Mouse (Mus musculus) forebrain, embryonic 15.5 days (tissue): ENCODE data around the gene Fam69b. TPM values are rescaled to one million over a fixed set of nuclear protein-coding genes. Genes with fewer than 3 reads are reported as not detected.

Source experiments
- ATAC-seq: fragments of 200-750 bp; cut with Nextera tagmentation; replicated peaks from 2 replicates; pipeline ENCODE4 v1.8.0; 2017; ENCODE audit warnings: mild to moderate bottlenecking, moderate TSS enrichment, moderate library complexity
- H3K27ac ChIP-seq: fragments of 300-500 bp; sonication (generic); replicated peaks from 2 replicates; pipeline ENCODE4 v1.5.1; 2015; ENCODE audit warnings: mild to moderate bottlenecking, inconsistent platforms
- H3K27me3 ChIP-seq: fragments of 300-500 bp; sonication (generic); 2 replicates; pipeline ENCODE4 v1.6.1; 2015; ENCODE audit warnings: inconsistent platforms
- H3K36me3 ChIP-seq: fragments of 300-500 bp; sonication (generic); 2 replicates; pipeline ENCODE4 v1.6.1; 2015; ENCODE audit warnings: mild to moderate bottlenecking, inconsistent platforms
- H3K4me1 ChIP-seq: fragments of 300-500 bp; sonication (generic); 2 replicates; pipeline ENCODE4 v1.6.1; 2015; ENCODE audit warnings: inconsistent platforms
- H3K4me2 ChIP-seq: fragments of 300-500 bp; sonication (generic); replicated peaks from 2 replicates; pipeline ENCODE4 v1.6.1; 2015; ENCODE audit warnings: mild to moderate bottlenecking, inconsistent platforms
- H3K4me3 ChIP-seq: fragments of 300-500 bp; sonication (generic); 2 replicates; pipeline ENCODE4 v1.5.1; 2015; ENCODE audit warnings: mild to moderate bottlenecking, inconsistent platforms
- H3K9ac ChIP-seq: fragments of 300-500 bp; sonication (generic); replicated peaks from 2 replicates; pipeline ENCODE4 v1.6.1; 2015; ENCODE audit warnings: mild to moderate bottlenecking, inconsistent platforms
- H3K9me3 ChIP-seq: fragments of 300-500 bp; sonication (generic); 2 replicates; pipeline ENCODE4 v1.6.1; 2016; ENCODE audit warnings: inconsistent platforms
- WGBS: fragments of 180-500 bp; shearing (Covaris S2); methylation state at CpG from one replicate; pipeline ENCODE4 v1.1.7; 2015; ENCODE audit warnings: mixed read lengths; 5-methylcytosine and 5-hydroxymethylcytosine counted together
- polyA plus RNA-seq: library from polyadenylated mRNA; unstranded; fragments of >200 nt; fragmentation: Nextera tagmentation; extraction: Ambion mirVana; gene quantifications from 2 replicates; pipeline ENCODE4 v1.2.1, GENCODE M21; 2015

Gene Fam69b
- polyA plus RNA-seq, 1 experiment from 2014 or later = 121 TPM

DNA sequence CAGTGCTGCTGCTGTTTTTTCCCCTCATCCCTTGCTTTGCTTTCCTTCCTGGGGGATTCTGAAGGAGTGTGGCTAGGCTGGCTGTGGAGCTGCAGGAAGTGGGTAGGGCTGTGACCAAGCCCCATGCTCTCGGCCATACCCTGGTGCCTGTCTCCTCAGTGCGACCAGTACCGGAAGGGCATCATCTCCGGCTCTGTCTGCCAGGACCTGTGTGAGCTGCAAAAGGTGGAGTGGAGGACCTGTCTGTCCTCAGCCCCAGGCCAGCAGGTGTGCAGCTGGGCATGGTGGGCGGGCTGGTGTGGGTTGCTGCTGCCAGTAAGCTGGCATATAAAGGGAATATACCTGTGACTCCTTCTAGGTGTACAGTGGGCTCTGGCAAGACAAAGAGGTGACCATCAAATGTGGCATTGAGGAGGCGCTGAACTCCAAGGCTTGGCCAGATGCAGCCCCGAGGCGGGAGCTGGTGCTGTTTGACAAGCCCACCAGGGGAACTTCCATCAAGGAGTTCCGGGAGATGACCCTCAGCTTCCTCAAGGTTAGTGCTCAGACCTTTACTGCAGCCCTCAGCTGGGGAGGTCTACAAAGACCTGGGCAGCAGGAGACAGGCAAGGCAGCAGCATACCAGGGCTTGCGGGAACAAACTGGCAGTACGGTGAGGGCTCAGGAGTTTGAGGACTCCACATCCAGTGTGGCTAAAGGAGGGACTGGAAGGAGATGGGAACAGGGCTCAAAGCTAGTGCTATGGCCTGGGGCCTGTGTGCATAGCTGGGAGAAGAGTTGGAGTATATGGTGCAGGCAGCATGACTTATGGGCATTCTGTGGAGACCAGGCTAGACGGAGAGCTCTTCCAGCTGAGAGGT, 6.6 kb downstream of the Fam69b start:
- no peak overlapping the region for H3K9ac ChIP-seq
- no peak for ATAC-seq
- WGBS = 71% methylated on average over 12 of the region's 12 CpGs
- H3K27ac ChIP-seq = no peak overlapping the region
- H3K4me3 ChIP-seq = no peak overlapping the region
- H3K27me3 ChIP-seq = no peaks in the 10 kb centered on the region
- H3K9me3 ChIP-seq = no peaks in the 10 kb centered on the region
- peaks cover 60% of the 10 kb centered on the region for H3K4me1 ChIP-seq
- H3K4me2 ChIP-seq = no peak overlapping the region
- peaks cover 31% of the 10 kb centered on the region for H3K36me3 ChIP-seq

DNA sequence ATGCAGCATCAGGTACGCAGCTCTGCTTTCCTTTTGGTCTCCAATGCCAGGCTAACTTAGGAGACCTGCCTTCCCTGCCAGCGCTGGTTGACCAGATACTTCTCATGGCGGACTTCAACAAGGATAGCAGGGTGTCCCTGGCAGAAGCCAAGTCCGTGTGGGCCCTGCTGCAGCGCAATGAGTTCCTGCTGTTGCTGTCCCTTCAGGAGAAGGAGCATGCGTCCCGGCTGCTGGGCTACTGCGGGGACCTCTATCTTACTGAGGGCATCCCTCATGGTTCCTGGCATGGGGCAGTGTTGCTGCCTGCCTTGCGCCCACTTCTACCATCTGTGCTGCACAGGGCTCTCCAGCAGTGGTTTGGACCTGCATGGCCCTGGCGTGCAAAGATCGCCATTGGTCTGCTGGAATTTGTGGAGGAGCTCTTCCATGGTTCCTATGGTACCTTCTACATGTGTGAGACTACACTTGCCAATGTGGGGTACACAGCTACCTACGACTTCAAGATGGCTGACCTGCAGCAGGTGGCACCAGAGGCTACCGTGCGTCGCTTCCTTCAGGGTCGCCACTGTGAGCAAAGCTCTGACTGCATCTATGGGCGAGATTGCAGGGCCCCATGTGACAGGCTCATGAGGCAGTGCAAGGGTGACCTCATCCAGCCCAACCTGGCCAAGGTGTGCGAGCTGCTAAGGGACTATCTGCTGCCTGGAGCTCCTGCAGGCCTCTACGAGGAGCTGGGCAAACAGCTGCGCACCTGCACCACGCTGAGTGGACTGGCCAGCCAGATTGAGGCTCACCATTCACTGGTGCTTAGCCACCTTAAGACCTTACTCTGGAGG, 7.5 kb downstream of the Fam69b start:
- H3K27me3 ChIP-seq = no peaks in the 10 kb centered on the region
- H3K4me1 ChIP-seq = peaks cover 52% of the 10 kb centered on the region
- H3K4me2 ChIP-seq = no peak overlapping the region
- ATAC-seq = no peak
- H3K36me3 ChIP-seq = peaks cover 31% of the 10 kb centered on the region
- H3K27ac ChIP-seq = no peak overlapping the region
- H3K9me3 ChIP-seq = no peaks in the 10 kb centered on the region
- no peak overlapping the region for H3K4me3 ChIP-seq
- no peak overlapping the region for H3K9ac ChIP-seq
- 75% methylated on average over 21 of the region's 21 CpGs for WGBS

DNA sequence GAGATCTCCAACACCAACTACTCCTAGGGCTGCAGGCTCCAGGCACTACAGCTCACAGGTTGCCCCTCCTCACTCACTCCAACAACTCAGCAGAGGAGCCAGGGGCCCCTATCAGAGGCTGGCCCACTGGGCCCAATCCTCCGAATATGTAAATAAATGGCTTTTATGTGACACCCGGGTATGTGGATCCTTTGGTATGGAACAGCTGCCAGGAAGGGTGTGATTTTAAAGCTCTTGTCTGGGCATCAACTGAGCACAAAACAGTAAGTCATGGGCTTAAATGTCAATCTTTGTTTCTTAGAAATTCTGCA, 8.0 kb downstream of the Fam69b start:
- H3K4me2 ChIP-seq = no peak overlapping the region
- no peaks in the 10 kb centered on the region for H3K27me3 ChIP-seq
- no peak for ATAC-seq
- H3K9me3 ChIP-seq = no peaks in the 10 kb centered on the region
- H3K27ac ChIP-seq = no peak overlapping the region
- H3K9ac ChIP-seq = no peak overlapping the region
- H3K36me3 ChIP-seq = peaks cover 31% of the 10 kb centered on the region
- H3K4me3 ChIP-seq = no peak overlapping the region
- H3K4me1 ChIP-seq = peaks cover 46% of the 10 kb centered on the region
- 48% methylated on average over 2 of the region's 2 CpGs for WGBS

DNA sequence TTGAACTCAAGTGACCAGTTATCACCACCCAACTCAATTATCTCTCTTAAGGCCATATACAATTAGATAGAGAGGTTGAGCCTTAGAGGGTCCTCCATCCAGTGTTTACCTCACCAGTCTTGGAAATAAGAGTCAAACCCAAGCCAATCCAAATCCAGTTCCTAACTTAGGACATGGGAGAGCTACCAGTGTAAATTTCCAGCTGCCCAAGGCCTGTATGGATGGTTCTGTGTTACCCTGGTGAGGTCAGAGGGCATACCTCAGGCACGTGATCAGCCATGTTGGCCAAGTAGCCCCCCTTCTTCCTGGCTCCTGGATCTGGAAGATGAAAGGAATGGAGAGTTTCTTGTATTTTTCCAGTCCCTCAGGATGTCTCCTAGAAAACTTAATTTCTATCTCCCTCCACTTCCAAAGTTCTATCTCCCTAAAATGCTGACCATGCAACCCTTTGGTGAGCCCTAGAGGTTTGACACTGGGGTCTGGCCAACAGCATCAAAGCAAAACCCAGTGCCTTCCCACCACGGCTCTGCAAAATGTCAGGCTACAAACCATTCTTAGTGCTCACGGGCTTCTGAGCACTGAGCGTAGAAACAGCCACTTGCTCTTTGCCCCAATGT, 9.2 kb downstream of the Fam69b start:
- WGBS = 84% methylated on average over 4 of the region's 4 CpGs
- Histone ChIP-seq H3K27ac (no peak overlapping the region), H3K9me3 (no peaks in the 10 kb centered on the region), H3K36me3 (peaks cover 31% of the 10 kb centered on the region), H3K27me3 (no peaks in the 10 kb centered on the region), H3K4me1 (peaks cover 35% of the 10 kb centered on the region), H3K4me2 (peak overlapping the region; percentile 66; the same call in 1 of the 2 replicates), H3K9ac (no peak overlapping the region), H3K4me3 (no peak overlapping the region)
- ATAC-seq = no peak

DNA sequence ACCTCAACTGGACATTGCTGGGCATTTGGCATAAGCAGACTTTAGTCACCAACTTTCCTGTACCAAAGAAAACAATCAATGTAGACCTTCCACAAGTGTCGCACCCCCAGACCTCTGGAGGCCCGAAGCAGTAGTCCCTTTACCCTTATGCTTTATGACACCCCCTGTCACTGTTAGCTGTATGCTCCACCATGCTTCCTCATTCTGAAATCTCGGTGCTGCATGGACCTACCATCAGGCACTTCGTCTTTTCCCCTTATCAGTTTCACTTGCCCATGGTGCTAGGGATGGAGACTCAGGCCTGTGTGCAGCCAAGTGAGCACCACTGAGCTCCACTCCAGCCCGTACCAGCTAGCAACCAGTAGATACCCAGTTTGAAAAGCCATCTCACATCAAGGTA, 9.8 kb downstream of the Fam69b start:
- 83% methylated on average over 5 of the region's 5 CpGs for WGBS
- H3K36me3 ChIP-seq = peaks cover 31% of the 10 kb centered on the region
- H3K27ac ChIP-seq = no peak overlapping the region
- no peak for ATAC-seq
- peaks cover 29% of the 10 kb centered on the region for H3K4me1 ChIP-seq
- 0 out of 2 replicates have a peak overlapping the region, but pooled peaks have one; percentile 86 for H3K9ac ChIP-seq
- H3K4me3 ChIP-seq = peak overlapping the region; percentile 67; the same call in 1 of the 2 replicates
- no peaks in the 10 kb centered on the region for H3K27me3 ChIP-seq
- no peaks in the 10 kb centered on the region for H3K9me3 ChIP-seq
- H3K4me2 ChIP-seq = peak overlapping the region; percentile 66

DNA sequence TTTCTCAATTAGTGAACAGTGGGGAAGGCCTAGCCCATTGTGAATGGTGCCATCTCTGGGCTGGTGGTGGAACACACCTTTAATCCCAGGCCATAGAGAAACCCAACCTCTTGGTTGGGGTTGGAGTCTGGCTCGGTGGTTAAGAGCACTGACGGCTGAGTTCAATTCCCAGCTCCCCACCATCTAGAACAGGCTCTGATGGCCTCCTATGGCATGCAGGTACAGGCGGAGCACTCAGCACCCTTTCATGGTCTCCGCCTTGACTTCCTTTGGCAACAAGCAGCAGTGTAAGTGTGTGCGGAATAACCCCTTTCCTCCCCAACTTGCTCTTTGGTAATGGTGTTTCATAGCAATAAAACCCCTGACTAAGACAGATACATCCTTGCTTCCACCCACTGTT, 10.3 kb downstream of the Fam69b start:
- ATAC-seq = no peak
- H3K9ac ChIP-seq = peak overlapping the region; percentile 86
- H3K36me3 ChIP-seq = peaks cover 31% of the 10 kb centered on the region
- H3K4me1 ChIP-seq = peaks cover 25% of the 10 kb centered on the region
- WGBS = 70% methylated on average over 5 of the region's 5 CpGs
- H3K27ac ChIP-seq = no peak overlapping the region
- H3K9me3 ChIP-seq = no peaks in the 10 kb centered on the region
- peak overlapping the region; percentile 67 for H3K4me3 ChIP-seq
- H3K27me3 ChIP-seq = no peaks in the 10 kb centered on the region
- H3K4me2 ChIP-seq = peak overlapping the region; percentile 66

DNA sequence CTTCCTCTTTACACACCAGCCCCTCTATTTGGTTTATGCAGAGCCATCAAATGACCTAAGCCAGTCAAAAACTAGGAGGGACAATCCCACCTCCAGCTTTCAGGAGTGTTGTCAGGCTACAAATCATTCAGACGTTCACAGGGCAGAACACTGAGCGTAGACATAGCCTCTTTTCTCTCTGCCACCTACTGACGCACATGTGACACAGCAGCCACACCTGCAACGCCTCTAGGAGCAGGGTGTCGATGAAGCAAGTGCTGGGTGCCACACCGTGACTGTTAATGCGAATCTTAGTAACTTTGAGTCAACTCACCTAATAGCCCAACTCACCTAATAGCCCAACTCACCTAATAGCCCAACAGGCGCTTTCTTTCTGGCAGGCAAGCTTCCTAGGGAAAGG, 10.8 kb downstream of the Fam69b start:
- peak; percentile 38; the same call in 1 of the 2 replicates for ATAC-seq
- Histone ChIP-seq H3K4me2 (peak overlapping the region; percentile 66), H3K27me3 (no peaks in the 10 kb centered on the region), H3K27ac (no peak overlapping the region; the same call in 1 of the 2 replicates), H3K9ac (peak overlapping the region; percentile 86), H3K4me3 (peak overlapping the region; percentile 67), H3K9me3 (no peaks in the 10 kb centered on the region), H3K4me1 (peaks cover 25% of the 10 kb centered on the region), H3K36me3 (peaks cover 31% of the 10 kb centered on the region)
- WGBS = 8% methylated on average over 8 of the region's 8 CpGs

DNA sequence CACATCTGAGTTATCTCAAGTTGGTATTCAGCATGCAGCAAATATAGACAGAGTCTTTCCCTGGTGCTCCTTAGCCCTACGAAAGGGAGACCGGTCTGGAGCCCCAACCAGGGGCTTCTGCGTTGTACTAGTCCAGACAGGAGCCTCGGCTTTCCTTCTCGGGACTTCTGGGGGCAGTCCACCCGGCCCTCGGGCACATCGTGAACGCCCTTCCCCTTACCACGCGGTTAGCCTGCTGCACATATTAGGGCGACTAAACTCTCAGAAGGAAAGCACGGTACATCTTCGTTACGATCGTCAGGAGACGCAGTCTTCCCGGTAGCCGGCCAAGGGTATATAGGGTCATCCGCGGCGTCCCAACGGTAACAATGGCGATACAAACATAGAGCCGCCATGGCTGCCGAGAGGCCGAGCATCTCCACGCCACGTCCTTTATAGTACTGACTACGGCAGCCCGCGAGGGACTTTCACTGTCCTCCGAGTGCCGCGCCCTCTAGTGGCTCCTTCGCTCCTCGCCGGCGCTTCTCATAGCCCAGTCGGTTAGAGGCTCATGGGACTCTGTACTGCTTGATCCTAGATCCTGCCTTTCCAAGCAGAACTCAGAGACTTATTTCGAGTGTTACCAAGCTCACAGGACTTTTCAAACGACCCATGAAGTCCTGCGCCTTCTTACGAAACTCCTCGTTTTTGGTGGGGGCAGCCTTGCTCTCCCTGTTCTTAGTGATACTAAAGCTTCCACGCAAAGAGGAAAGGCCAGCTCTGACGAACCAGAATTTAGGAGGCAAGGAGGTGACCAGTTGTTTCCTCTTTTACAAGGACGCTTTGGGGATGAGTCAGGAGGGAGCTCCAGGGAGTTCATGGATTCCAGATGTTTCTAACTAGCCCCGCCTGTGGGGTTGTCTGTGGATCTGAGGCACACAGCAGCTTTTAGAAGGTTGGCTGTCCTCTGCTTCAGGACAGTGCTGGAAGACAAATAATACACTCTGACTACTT, 11.9 kb downstream of the Fam69b start:
- H3K36me3 ChIP-seq = peaks cover 27% of the 10 kb centered on the region
- H3K9me3 ChIP-seq = no peaks in the 10 kb centered on the region
- WGBS = 5% methylated on average over 49 of the region's 49 CpGs
- H3K27ac ChIP-seq = peak overlapping the region; percentile 72
- ATAC-seq = peak; percentile 91
- H3K4me1 ChIP-seq = peaks cover 22% of the 10 kb centered on the region
- H3K4me2 ChIP-seq = peak overlapping the region; percentile 66
- H3K9ac ChIP-seq = peak overlapping the region; percentile 86
- no peaks in the 10 kb centered on the region for H3K27me3 ChIP-seq
- H3K4me3 ChIP-seq = peak overlapping the region; percentile 67

DNA sequence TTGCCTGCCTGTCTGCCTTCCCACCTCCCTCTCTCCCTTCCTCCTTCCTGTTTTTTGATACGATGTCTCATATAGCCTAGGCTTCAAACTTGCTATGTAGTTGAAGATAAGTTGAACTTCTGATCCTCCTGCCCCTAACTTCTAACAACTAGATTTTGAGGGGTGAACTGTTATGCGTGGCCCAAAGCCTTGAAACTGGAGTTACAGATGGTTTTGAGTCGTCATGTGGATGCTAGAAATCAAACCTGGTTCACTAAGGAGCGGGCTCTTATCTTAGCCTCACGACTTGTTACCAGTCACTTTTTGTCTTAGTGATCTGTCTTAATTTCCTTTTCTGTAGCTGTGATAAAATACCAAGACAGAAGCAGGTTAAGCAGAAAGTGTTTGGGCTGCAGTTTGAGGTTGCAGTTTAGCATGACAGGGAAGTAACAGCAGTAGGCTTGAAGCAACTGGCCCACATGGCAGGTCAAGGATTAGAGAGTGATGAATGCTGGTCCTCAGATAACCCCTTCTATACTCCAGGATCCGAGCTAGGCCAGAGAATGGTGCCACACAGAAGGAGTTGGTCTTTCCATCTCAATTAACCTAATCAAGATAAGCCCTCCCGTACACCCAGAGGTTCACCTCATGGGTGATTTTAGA, 12.9 kb downstream of the Fam69b start:
- no peak for ATAC-seq
- peaks cover 18% of the 10 kb centered on the region for H3K36me3 ChIP-seq
- H3K27me3 ChIP-seq = no peaks in the 10 kb centered on the region
- H3K9me3 ChIP-seq = no peaks in the 10 kb centered on the region
- peaks cover 22% of the 10 kb centered on the region for H3K4me1 ChIP-seq
- H3K27ac ChIP-seq = no peak overlapping the region
- H3K4me2 ChIP-seq = no peak overlapping the region
- 80% methylated on average over 7 of the region's 7 CpGs for WGBS
- no peak overlapping the region for H3K4me3 ChIP-seq
- no peak overlapping the region for H3K9ac ChIP-seq

DNA sequence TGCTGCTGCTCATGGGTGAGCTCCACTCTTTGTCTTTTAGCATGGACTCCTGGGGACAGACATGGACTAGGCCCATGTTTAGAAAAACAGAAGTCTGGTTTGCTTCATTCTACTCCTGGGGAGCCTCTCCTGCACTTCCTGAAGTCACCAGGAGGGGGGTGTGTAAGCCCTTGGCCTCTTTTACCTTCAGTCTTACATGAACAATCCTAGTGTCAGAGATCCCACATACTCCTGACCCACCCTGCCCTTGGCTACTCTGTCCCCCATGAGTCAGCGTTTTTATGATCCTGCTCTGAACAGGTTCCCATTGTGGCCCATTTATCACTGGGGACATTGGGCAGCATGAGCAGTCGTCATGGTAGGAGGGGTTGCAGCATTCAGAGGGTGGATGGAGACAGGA, 15.7 kb downstream of the Fam69b start:
- Histone ChIP-seq H3K4me3 (no peak overlapping the region), H3K36me3 (no peaks in the 10 kb centered on the region), H3K9me3 (no peaks in the 10 kb centered on the region), H3K4me1 (peaks cover 4% of the 10 kb centered on the region), H3K27me3 (no peaks in the 10 kb centered on the region), H3K4me2 (no peak overlapping the region), H3K27ac (no peak overlapping the region), H3K9ac (no peak overlapping the region)
- no peak for ATAC-seq
- 70% methylated on average over 2 of the region's 2 CpGs for WGBS
